Mouse (Mus musculus): ENCODE data around the gene Gm7861. TPM values are rescaled to one million over a fixed set of nuclear protein-coding genes. Genes with fewer than 3 reads are reported as not detected.
"Not testable (repeated sequence)": the region's sequence is repeated elsewhere in the genome, so short reads cannot be mapped to it uniquely, and the experiment has no call there.

The Gm7861 gene
- polyA plus RNA-seq (2021), result not detected

DNA sequence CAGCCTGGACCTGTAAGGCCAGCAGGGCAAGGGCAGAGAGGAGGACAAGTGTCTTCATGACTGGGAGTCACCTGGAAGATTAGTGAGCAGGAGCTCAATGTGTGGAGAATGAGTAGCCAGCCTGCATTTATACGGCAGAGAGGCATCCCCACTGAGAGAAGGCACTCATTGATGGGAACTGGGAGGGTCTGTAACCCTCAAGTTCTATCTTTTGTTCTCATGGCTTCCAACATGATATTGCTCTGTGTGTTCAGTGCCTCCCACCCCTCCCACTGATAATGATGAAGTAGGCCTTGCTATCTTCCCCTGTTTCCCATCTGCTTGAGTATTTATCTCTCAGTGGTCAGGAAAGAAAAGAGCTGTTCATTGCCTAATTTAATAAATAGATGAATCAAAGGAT, at the start of gene Gm7861:
Gene Gm7861 (minus strand): TSS at position 101 of the 400 bp plus-strand sequence.
- DNase-seq (ENCODE audit: low read depth, low spot score); in situ Hi-C loops (cut with MboI; ENCODE audit: low pct_unique_long_range_greater_than_20kb); CTCF ChIA-PET; POLR2A ChIA-PET; ATAC-seq; H3K27me3 ChIP-seq: not testable (repeated sequence)

DNA sequence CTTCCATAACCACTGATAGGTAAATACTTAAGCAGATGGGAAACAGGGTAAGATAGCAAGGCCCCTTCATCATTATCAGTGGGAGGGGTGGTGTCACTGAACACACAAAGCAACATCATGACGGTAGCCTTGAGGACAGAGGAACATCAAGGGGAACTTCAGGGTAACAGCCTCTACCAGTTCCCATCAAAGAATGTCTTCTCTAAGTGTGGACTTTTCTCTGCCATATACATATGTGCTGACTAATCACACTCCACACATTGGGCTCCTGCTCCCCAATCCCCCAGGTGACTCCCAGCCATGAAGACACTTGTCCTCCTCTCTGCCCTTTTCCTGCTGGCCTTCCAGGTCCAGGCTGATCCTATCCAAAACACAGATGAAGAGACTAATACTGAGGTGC, 23.6 kb upstream of the Gm7861 start, which contains the start of gene Defa26:
Gene Defa26 (plus strand): TSS at position 301 of the 400 bp plus-strand sequence.
- H3K27me3 ChIP-seq; ATAC-seq; in situ Hi-C loops (cut with MboI; ENCODE audit: low pct_unique_long_range_greater_than_20kb); CTCF ChIA-PET; DNase-seq (ENCODE audit: low read depth, low spot score); POLR2A ChIA-PET: not testable (repeated sequence)

DNA sequence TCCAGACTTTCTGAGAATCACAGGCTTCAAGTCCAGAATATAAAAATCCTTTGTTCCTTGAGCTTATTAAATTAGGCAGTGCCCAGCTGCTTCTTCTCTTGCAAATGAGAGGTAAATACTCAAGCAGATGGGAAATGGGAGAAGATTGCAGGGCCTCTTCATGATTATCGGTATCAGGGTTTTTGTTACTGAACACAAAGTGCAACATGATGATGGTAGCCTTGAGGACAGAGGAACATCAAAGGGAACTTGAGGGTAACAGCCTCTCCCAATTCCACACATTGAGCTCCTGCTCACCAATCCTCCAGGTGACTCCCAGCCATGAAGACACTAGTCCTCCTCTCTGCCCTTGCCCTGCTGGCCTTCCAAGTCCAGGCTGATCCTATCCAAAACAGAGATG, 11.6 kb downstream of the Gm7861 start, which contains the start of gene Defa28:
Gene Defa28 (plus strand): TSS at position 301 of the 400 bp plus-strand sequence.
- CTCF ChIA-PET; in situ Hi-C loops (cut with MboI; ENCODE audit: low pct_unique_long_range_greater_than_20kb); H3K27me3 ChIP-seq; POLR2A ChIA-PET; ATAC-seq; DNase-seq (ENCODE audit: low read depth, low spot score): not testable (repeated sequence)

DNA sequence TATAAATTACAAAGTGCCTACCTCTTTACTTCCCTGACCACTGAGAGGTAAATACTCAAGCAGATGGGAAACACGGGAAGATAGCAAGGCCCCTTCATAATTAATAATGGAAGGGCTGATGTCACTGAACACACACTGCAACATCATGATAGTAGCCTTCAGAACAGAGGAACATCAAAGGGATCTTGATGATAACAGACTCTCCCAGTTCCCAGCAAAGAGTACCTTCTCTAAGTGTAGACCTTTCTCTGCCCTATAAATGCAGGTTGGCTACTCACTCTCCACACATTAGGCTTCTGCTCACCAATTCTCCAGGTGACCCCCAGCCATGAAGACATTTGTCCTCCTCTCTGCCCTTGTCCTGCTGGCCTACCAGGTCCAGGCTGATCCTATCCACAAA, 29.2 kb downstream of the Gm7861 start, which contains the start of gene Defa37:
Gene Defa37 (plus strand): TSS at position 301 of the 400 bp plus-strand sequence.
- in situ Hi-C loops (cut with MboI; ENCODE audit: low pct_unique_long_range_greater_than_20kb); ATAC-seq; DNase-seq (ENCODE audit: low read depth, low spot score); POLR2A ChIA-PET; CTCF ChIA-PET; H3K27me3 ChIP-seq: not testable (repeated sequence)

Other genes starting within 250 kb of the Gm7861 start
- not detected for gene Defa2, start 216.0 kb downstream of the Gm7861 start, polyA plus RNA-seq (2021)
- not detected for gene Defa33, start 202.7 kb downstream of the Gm7861 start, polyA plus RNA-seq (2021)
- gene Defa36, start 167.1 kb downstream of the Gm7861 start, polyA plus RNA-seq (2021), result not detected
- gene Gm7849, start 137.9 kb downstream of the Gm7861 start, polyA plus RNA-seq (2021), result not detected
- not detected for gene Defa20, start 85.2 kb downstream of the Gm7861 start, polyA plus RNA-seq (2021)
- not detected for gene Defa32, start 65.5 kb downstream of the Gm7861 start, polyA plus RNA-seq (2021)
- not detected for gene Defa37, start 29.1 kb downstream of the Gm7861 start, polyA plus RNA-seq (2021)
- not detected for gene Defa28, start 11.5 kb downstream of the Gm7861 start, polyA plus RNA-seq (2021)
- gene Defa26, start 23.7 kb upstream of the Gm7861 start, polyA plus RNA-seq (2021), result not detected
- not detected for gene Defa17, start 61.3 kb upstream of the Gm7861 start, polyA plus RNA-seq (2021)
- gene Defa34, start 71.3 kb upstream of the Gm7861 start, polyA plus RNA-seq (2021), result not detected
- gene AY761184, start 109.1 kb upstream of the Gm7861 start, polyA plus RNA-seq (2021), result not detected
- gene Defa24, start 140.0 kb upstream of the Gm7861 start, polyA plus RNA-seq (2021), result not detected
- not detected for gene Defb50, start 229.0 kb upstream of the Gm7861 start, polyA plus RNA-seq (2021)
- not detected for gene Defb2, start 245.4 kb upstream of the Gm7861 start, polyA plus RNA-seq (2021)